Mouse (Mus musculus): ENCODE results near the gene Eng. TPM values are rescaled to one million over a fixed set of nuclear protein-coding genes. Genes with fewer than 3 reads are reported as not detected.

The Eng gene
- polyA plus RNA-seq, 1 experiment from 2014 or later = 33.0 TPM

DNA sequence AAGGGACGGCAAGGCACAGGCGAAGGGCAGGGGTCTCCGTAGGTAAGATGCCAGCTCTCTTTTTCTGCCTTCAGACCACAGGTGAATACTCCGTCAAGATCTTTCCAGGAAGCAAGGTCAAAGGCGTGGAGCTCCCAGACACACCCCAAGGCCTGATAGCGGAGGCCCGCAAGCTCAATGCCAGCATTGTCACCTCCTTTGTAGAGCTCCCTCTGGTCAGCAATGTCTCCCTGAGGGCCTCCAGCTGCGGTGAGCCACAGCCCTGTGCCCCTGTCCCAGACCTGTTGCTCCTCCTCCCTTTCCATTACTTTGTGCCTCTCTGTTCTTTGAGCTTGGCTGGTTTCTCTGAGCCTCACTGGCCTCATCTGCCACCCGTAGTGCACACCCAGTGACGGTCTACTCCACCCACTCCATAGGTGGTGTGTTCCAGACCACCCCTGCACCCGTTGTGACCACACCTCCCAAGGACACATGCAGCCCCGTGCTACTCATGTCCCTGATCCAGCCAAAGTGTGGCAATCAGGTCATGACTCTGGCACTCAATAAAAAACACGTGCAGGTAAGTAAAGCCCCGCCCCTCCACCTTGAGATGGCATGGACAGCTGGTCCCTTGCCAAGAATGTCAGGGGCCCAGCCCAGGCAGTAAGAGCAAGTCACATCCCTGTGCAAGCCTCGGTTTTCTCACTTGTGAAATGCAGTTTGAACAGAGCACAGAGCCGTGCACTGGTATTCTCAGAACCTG is 27.0 kb downstream of the Eng start:
- H3K9me3 ChIP-seq = no peaks in the 10 kb centered on the region
- no peaks in the 10 kb centered on the region for H3K27me3 ChIP-seq (replicated peaks)
- no peak for ATAC-seq (ENCODE audit: low FRiP score, low read depth)
- WGBS = 83% methylated on average over 16 of the region's 16 CpGs
- H3K4me3 ChIP-seq = no peak overlapping the region
- no peaks in the 10 kb centered on the region for H3K36me3 ChIP-seq
- H3K27ac ChIP-seq = no peak overlapping the region
- no peak overlapping the region for H3K9ac ChIP-seq
- no peaks in the 10 kb centered on the region for H3K4me1 ChIP-seq
- no peak overlapping the region for H3K4me2 ChIP-seq (replicated peaks)

DNA sequence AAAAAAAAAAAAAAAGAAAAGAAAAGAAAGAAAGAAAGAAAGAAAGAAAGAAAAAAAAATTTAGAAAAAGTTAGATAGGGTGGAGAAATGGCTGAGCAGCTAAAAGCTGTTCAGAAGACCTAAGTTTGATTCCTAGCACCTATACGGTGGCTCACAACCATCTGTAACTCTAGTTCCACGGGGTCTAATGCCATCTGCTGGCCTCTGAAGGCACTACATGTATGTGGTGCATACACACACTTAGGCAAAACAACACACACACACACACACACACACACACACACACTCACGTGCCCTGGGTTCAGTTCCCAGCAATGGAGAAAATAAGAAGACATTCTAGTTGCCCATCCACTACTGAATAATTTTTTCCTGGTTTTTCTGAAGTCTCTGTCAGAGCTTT is 30.4 kb downstream of the Eng start:
- no peak overlapping the region for H3K4me2 ChIP-seq (replicated peaks)
- WGBS = 85% methylated on average over 3 of the region's 3 CpGs
- no peaks in the 10 kb centered on the region for H3K27me3 ChIP-seq (replicated peaks)
- no peak overlapping the region for H3K4me3 ChIP-seq
- no peaks in the 10 kb centered on the region for H3K9me3 ChIP-seq
- ATAC-seq (ENCODE audit: low FRiP score, low read depth) = no peak
- H3K4me1 ChIP-seq = peaks cover 3% of the 10 kb centered on the region; the same call in 1 of the 2 replicates
- H3K9ac ChIP-seq = no peak overlapping the region
- H3K36me3 ChIP-seq = no peaks in the 10 kb centered on the region
- H3K27ac ChIP-seq = no peak overlapping the region

- H3K36me3 ChIP-seq = no peaks in the 10 kb centered on the region
- H3K9ac ChIP-seq = no peak overlapping the region
- no peak overlapping the region for H3K4me2 ChIP-seq (replicated peaks)
- ATAC-seq (ENCODE audit: low FRiP score, low read depth) = no peak
- WGBS = 94% methylated on average over 7 of the region's 7 CpGs
- no peak overlapping the region for H3K27ac ChIP-seq
- H3K27me3 ChIP-seq (replicated peaks) = no peaks in the 10 kb centered on the region
- H3K9me3 ChIP-seq = no peaks in the 10 kb centered on the region
- no peak overlapping the region for H3K4me3 ChIP-seq
- H3K4me1 ChIP-seq = peaks cover 5% of the 10 kb centered on the region; the same call in 1 of the 2 replicates
These were observed 31.3 kb downstream of the Eng start for GRCm38 (mm10) chr2:32677683-32678082.

- H3K27me3 ChIP-seq (replicated peaks) = no peaks in the 10 kb centered on the region
- H3K4me1 ChIP-seq = peaks cover 5% of the 10 kb centered on the region; the same call in 1 of the 2 replicates
- H3K9me3 ChIP-seq = no peaks in the 10 kb centered on the region
- no peak overlapping the region for H3K4me2 ChIP-seq (replicated peaks)
- H3K36me3 ChIP-seq = peaks cover 22% of the 10 kb centered on the region
- no peak for ATAC-seq (ENCODE audit: low FRiP score, low read depth)
- H3K9ac ChIP-seq = 0 out of 2 replicates have a peak overlapping the region, but pooled peaks have one; percentile 4
- no peak overlapping the region for H3K4me3 ChIP-seq
- WGBS = 58% methylated on average over 7 of the region's 7 CpGs
- H3K27ac ChIP-seq = no peak overlapping the region
These were observed 33.7 kb downstream of the Eng start for GRCm38 (mm10) chr2:32680051-32680451.

DNA sequence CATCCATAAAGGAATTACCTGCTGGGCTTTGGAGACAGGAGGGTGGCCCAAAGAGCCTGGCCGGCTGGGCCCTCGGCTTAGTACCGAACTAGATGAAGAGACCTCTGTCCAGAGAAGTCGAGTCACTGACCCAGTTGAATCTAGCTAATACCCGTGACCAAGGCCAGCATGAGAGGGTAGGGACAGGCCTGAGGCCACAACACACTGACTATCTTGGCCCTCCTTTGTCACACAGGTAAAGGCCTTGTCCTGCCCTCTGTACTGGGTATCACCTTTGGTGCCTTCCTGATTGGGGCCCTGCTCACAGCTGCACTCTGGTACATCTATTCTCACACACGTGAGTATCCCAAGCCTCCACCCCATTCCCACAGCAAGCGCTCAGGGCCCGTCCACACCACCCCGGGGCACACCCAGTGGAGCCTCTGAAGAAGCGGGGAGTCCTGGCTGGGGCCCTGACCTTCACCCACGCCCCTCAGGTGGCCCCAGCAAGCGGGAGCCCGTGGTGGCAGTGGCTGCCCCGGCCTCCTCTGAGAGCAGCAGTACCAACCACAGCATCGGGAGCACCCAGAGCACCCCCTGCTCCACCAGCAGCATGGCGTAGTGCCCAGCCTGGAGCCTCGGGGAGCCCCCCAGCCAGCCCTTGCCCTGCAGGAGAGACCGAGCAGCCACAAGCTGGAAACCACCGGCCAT is 34.7 kb downstream of the Eng start:
- Histone ChIP-seq H3K36me3 (peaks cover 32% of the 10 kb centered on the region), H3K9ac (no peak overlapping the region), H3K27ac (no peak overlapping the region), H3K9me3 (no peaks in the 10 kb centered on the region), H3K4me1 (peaks cover 5% of the 10 kb centered on the region; the same call in 1 of the 2 replicates), H3K4me2 (replicated peaks) (no peak overlapping the region), H3K4me3 (no peak overlapping the region), H3K27me3 (replicated peaks) (no peaks in the 10 kb centered on the region)
- no peak for ATAC-seq (ENCODE audit: low FRiP score, low read depth)
- WGBS = 90% methylated on average over 19 of the region's 19 CpGs

DNA sequence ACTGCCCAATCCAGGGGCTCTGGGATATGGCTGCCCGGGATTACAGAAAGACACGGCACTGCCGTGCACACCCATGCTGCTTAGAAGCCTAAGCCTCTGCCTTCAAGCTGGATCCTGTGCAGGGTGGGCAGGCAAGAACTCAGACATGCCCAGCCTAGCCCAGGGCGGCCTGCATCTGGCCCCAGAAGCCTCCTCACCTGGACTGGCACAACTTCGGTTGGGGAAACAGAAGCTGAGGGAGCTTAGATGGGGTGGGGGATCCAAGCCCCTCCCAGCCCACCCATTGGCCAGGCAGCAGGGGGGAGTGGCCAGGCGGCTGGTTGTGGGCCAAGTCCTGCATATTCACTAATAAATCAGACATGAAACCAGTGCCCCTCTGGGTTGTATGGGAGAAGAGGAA is 35.4 kb downstream of the Eng start:
- Histone ChIP-seq H3K36me3 (peaks cover 39% of the 10 kb centered on the region), H3K4me1 (peaks cover 5% of the 10 kb centered on the region; the same call in 1 of the 2 replicates), H3K4me2 (replicated peaks) (no peak overlapping the region), H3K9ac (no peak overlapping the region), H3K9me3 (no peaks in the 10 kb centered on the region), H3K4me3 (no peak overlapping the region), H3K27me3 (replicated peaks) (no peaks in the 10 kb centered on the region), H3K27ac (no peak overlapping the region)
- WGBS = 73% methylated on average over 6 of the region's 6 CpGs
- ATAC-seq (ENCODE audit: low FRiP score, low read depth) = no peak

DNA sequence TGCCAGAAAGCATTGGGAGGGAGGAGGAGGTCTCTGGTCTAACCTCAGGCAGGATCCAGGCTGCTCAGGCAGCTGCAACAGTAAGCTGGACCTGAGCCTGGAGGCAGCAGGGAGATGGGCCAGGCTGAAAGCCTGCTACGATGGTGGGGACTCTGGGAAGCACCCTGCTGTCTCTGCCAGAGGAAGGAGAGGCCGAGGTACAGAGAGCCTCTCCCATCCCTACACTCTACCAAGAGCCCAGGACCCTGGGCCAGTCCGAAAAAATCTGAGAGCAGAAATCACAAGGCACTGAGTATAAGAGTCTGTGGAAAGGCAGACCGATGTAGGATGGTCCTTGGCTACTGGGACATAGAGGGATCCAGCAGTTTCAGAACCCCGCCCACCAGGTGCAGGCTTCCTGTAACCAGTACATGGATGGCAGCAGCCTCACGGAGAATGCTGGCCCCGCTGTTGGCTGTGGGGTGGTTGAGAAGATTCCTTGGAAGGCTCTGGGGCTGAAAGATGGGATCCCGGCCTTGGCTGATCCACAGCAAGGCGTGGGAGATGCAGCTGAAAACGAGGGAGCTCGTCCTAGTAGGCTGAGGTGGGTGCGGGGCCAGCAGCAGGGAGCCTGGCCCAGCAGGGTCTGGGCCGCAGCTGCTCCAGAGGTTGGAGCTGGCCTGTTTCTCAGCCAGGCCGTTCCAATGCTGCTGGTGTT is 36.5 kb downstream of the Eng start:
- WGBS = 83% methylated on average over 14 of the region's 14 CpGs
- H3K9me3 ChIP-seq = no peaks in the 10 kb centered on the region
- ATAC-seq (ENCODE audit: low FRiP score, low read depth) = no peak
- no peak overlapping the region for H3K4me2 ChIP-seq (replicated peaks)
- no peak overlapping the region for H3K27ac ChIP-seq
- H3K4me1 ChIP-seq = peaks cover 5% of the 10 kb centered on the region; the same call in 1 of the 2 replicates
- no peak overlapping the region for H3K9ac ChIP-seq
- peaks cover 47% of the 10 kb centered on the region for H3K36me3 ChIP-seq
- H3K4me3 ChIP-seq = no peak overlapping the region
- no peaks in the 10 kb centered on the region for H3K27me3 ChIP-seq (replicated peaks)

- Histone ChIP-seq H3K27me3 (replicated peaks) (no peaks in the 10 kb centered on the region), H3K4me3 (no peak overlapping the region), H3K4me2 (replicated peaks) (no peak overlapping the region), H3K9ac (no peak overlapping the region), H3K36me3 (peaks cover 47% of the 10 kb centered on the region), H3K27ac (no peak overlapping the region), H3K9me3 (no peaks in the 10 kb centered on the region), H3K4me1 (peaks cover 5% of the 10 kb centered on the region; the same call in 1 of the 2 replicates)
- no peak for ATAC-seq (ENCODE audit: low FRiP score, low read depth)
- WGBS = 91% methylated on average over 10 of the region's 10 CpGs
These were observed 37.3 kb downstream of the Eng start for GRCm38 (mm10) chr2:32683701-32684100.

GRCm38 (mm10) chr2:32684681-32685428 is 38.5 kb downstream of the Eng start:
- no peak overlapping the region for H3K27ac ChIP-seq
- peaks cover 47% of the 10 kb centered on the region for H3K36me3 ChIP-seq
- no peak for ATAC-seq (ENCODE audit: low FRiP score, low read depth)
- no peak overlapping the region for H3K4me2 ChIP-seq (replicated peaks)
- no peaks in the 10 kb centered on the region for H3K9me3 ChIP-seq
- 93% methylated on average over 15 of the region's 15 CpGs for WGBS
- H3K9ac ChIP-seq = no peak overlapping the region
- H3K4me1 ChIP-seq = peaks cover 5% of the 10 kb centered on the region; the same call in 1 of the 2 replicates
- no peaks in the 10 kb centered on the region for H3K27me3 ChIP-seq (replicated peaks)
- no peak overlapping the region for H3K4me3 ChIP-seq

- no peak for ATAC-seq (ENCODE audit: low FRiP score, low read depth)
- Histone ChIP-seq H3K4me2 (replicated peaks) (no peak overlapping the region), H3K9ac (no peak overlapping the region), H3K27ac (no peak overlapping the region), H3K27me3 (replicated peaks) (no peaks in the 10 kb centered on the region), H3K36me3 (peaks cover 47% of the 10 kb centered on the region), H3K4me1 (peaks cover 5% of the 10 kb centered on the region; the same call in 1 of the 2 replicates), H3K4me3 (no peak overlapping the region), H3K9me3 (no peaks in the 10 kb centered on the region)
- WGBS = 94% methylated on average over 3 of the region's 3 CpGs
These were observed 39.4 kb downstream of the Eng start for GRCm38 (mm10) chr2:32685807-32686206.

DNA sequence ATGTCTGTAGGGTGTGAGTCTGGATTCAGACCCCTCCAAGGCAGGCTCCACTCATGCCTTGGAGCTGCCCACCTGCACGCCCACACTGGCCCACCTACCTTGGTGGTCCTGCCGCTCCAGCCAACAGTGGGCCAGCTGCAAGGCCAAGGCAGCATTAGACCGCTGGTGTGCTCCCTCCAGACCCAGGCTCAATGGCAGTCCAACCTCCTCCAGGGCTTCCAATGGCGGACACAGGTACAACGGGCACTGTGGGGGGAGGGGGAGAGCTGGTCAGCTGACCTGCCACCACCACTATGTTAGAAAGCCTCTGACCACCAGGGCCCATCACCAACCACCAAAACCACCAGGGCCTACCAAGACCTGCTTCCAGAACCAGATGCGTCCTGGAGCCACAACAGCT is 40.2 kb downstream of the Eng start:
- Histone ChIP-seq H3K4me1 (peaks cover 4% of the 10 kb centered on the region; the same call in 1 of the 2 replicates), H3K27me3 (replicated peaks) (no peaks in the 10 kb centered on the region), H3K9ac (no peak overlapping the region), H3K9me3 (no peaks in the 10 kb centered on the region), H3K36me3 (peaks cover 47% of the 10 kb centered on the region), H3K4me2 (replicated peaks) (no peak overlapping the region), H3K27ac (no peak overlapping the region), H3K4me3 (no peak overlapping the region)
- 96% methylated on average over 6 of the region's 6 CpGs for WGBS
- ATAC-seq (ENCODE audit: low FRiP score, low read depth) = no peak

DNA sequence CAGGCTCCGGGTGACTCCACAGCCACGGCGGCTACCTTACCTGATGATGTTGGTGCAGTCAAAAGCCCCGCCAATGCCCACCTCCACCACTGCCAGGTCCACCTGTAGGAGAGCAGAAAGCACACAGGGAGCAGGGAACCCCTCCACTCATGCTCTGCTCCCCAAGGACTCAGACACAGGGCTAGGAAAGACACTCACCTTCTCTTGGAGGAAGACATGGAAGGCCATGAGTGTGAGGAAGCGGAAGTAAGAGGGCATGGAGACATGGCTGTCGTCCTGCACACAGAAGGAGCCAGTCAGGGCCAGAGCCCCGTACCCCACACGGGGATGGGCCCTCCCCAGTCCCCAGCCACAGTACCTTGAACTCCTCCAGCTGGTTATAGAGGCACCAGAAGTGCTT is 41.2 kb downstream of the Eng start:
- no peak for ATAC-seq (ENCODE audit: low FRiP score, low read depth)
- Histone ChIP-seq H3K36me3 (peaks cover 47% of the 10 kb centered on the region), H3K27ac (no peak overlapping the region), H3K27me3 (replicated peaks) (no peaks in the 10 kb centered on the region), H3K4me3 (no peak overlapping the region), H3K9me3 (no peaks in the 10 kb centered on the region), H3K4me2 (replicated peaks) (no peak overlapping the region), H3K4me1 (no peaks in the 10 kb centered on the region), H3K9ac (no peak overlapping the region)
- 97% methylated on average over 8 of the region's 8 CpGs for WGBS

All from neural tube, embryonic 12.5 days (tissue).